Mouse (Mus musculus): ENCODE results near the gene Alad.

The Alad gene

GRCm38 (mm10) chr4:62517538-62518415 is 1.9 kb downstream of the Alad start:
- no peak for DNase-seq

GRCm38 (mm10) chr4:62517046-62517445 is 2.7 kb downstream of the Alad start:
- DNase-seq, result no peak

GRCm38 (mm10) chr4:62516579-62516978 is 3.1 kb downstream of the Alad start:
- no peak for DNase-seq

- peak; percentile 69 to 79 for DNase-seq
These were observed 3.6 kb downstream of the Alad start for GRCm38 (mm10) chr4:62516079-62516478.

GRCm38 (mm10) chr4:62515490-62515889 is 4.2 kb downstream of the Alad start:
- DNase-seq, result no peak

- no peak for DNase-seq
These were observed 4.7 kb downstream of the Alad start for GRCm38 (mm10) chr4:62514995-62515394.

GRCm38 (mm10) chr4:62513998-62514506 is 5.7 kb downstream of the Alad start:
- no peak for DNase-seq

- DNase-seq, result peak; percentile 83 to 87
These were observed 9.8 kb downstream of the Alad start for GRCm38 (mm10) chr4:62509946-62510345.

GRCm38 (mm10) chr4:62508839-62509238 is 10.9 kb downstream of the Alad start:
- peak in 1 of 2 experiments; percentile 52 for DNase-seq

GRCm38 (mm10) chr4:62506798-62507197 is 12.9 kb downstream of the Alad start:
- peak in 1 of 2 experiments; percentile 58 for DNase-seq

GRCm38 (mm10) chr4:62505991-62506390 is 13.7 kb downstream of the Alad start:
- DNase-seq, result no peak

- DNase-seq, result no peak
These were observed 16.2 kb downstream of the Alad start, which contains the start of gene Hdhd3 for GRCm38 (mm10) chr4:62503374-62503970. Hdhd3 (minus strand) TSS chr4:62503467.

- peak; percentile 63 to 73 for DNase-seq
These were observed 16.7 kb downstream of the Alad start for GRCm38 (mm10) chr4:62502969-62503368.

- peak; percentile 94 for DNase-seq
These were observed 17.6 kb downstream of the Alad start for GRCm38 (mm10) chr4:62501964-62502732.

GRCm38 (mm10) chr4:62501534-62501933 is 18.2 kb downstream of the Alad start:
- no peak for DNase-seq

- DNase-seq, result no peak
These were observed 18.9 kb downstream of the Alad start for GRCm38 (mm10) chr4:62500799-62501198.

- peak; percentile 72 to 82 for DNase-seq
These were observed 22.9 kb downstream of the Alad start for GRCm38 (mm10) chr4:62496815-62497214.

GRCm38 (mm10) chr4:62495946-62496345 is 23.8 kb downstream of the Alad start:
- peak; percentile 87 to 90 for DNase-seq

- DNase-seq, result no peak
These were observed 25.5 kb downstream of the Alad start for GRCm38 (mm10) chr4:62494230-62494629.

GRCm38 (mm10) chr4:62492682-62493081 is 27.0 kb downstream of the Alad start:
- no peak for DNase-seq

GRCm38 (mm10) chr4:62487914-62488313 is 31.8 kb downstream of the Alad start:
- no peak for DNase-seq

GRCm38 (mm10) chr4:62487172-62487571 is 32.5 kb downstream of the Alad start:
- DNase-seq, result no peak

GRCm38 (mm10) chr4:62486162-62486696 is 33.5 kb downstream of the Alad start:
- DNase-seq, result no peak

Measured in kidney, adult 8-10 months (tissue).